Mouse (Mus musculus) embryonic facial prominence, embryonic 11.5 days (tissue): ENCODE data around the gene Ankle1. TPM values are rescaled to one million over a fixed set of nuclear protein-coding genes. Genes with fewer than 3 reads are reported as not detected.

ENCODE experiments used
- polyA plus RNA-seq: library from polyadenylated mRNA; unstranded; fragments of >200 nt; fragmentation: Nextera tagmentation; extraction: Ambion mirVana; gene quantifications from 2 replicates; pipeline ENCODE4 v1.2.1, GENCODE M21; 2014

Ankle1 gene
- polyA plus RNA-seq, 1 experiment from 2014 or later: 9.0 TPM

Other genes with a start within 250 kb of the Ankle1 start
- 15.1 and 17.5 TPM in 2 replicates for gene Myo9b, start 133.3 kb upstream of the Ankle1 start, polyA plus RNA-seq
- gene Haus8, start 133.1 kb upstream of the Ankle1 start, polyA plus RNA-seq: 62.1 and 64.4 TPM in 2 replicates
- gene Use1, start 39.2 kb upstream of the Ankle1 start, polyA plus RNA-seq: 78.0 and 81.0 TPM in 2 replicates
- gene Ocel1, start 34.7 kb upstream of the Ankle1 start, polyA plus RNA-seq: 2.1 and 2.2 TPM in 2 replicates
- gene Nr2f6, start 24.1 kb upstream of the Ankle1 start, polyA plus RNA-seq: 53.7 and 62.5 TPM in 2 replicates
- gene Ushbp1, start 10.2 kb upstream of the Ankle1 start, polyA plus RNA-seq: 2.9 and 4.3 TPM in 2 replicates
- gene Babam1, start 9.1 kb upstream of the Ankle1 start, polyA plus RNA-seq: 93.6 and 111 TPM in 2 replicates
- gene Abhd8, start 57.6 kb downstream of the Ankle1 start, polyA plus RNA-seq: 30.1 and 37.4 TPM in 2 replicates
- gene Mrpl34, start 58.9 kb downstream of the Ankle1 start, polyA plus RNA-seq: 180 and 185 TPM in 2 replicates
- gene Dda1, start 63.2 kb downstream of the Ankle1 start, polyA plus RNA-seq: 105 and 115 TPM in 2 replicates
- 3.1 and 3.2 TPM in 2 replicates for gene Ano8, start 80.0 kb downstream of the Ankle1 start, polyA plus RNA-seq
- 4.8 and 5.4 TPM in 2 replicates for gene Gtpbp3, start 82.1 kb downstream of the Ankle1 start, polyA plus RNA-seq
- gene Plvap, start 105.7 kb downstream of the Ankle1 start, polyA plus RNA-seq: 48.8 and 50.3 TPM in 2 replicates
- 0.15 and 0.31 TPM in 2 replicates for gene Ccdc194, start 119.7 kb downstream of the Ankle1 start, polyA plus RNA-seq
- 3.5 and 4.3 TPM in 2 replicates for gene Bst2, start 131.4 kb downstream of the Ankle1 start, polyA plus RNA-seq
- gene Mvb12a, start 136.9 kb downstream of the Ankle1 start, polyA plus RNA-seq: 53.4 and 62.2 TPM in 2 replicates
- 0.13 and 0.31 TPM in 2 replicates for gene Tmem221, start 152.9 kb downstream of the Ankle1 start, polyA plus RNA-seq
- gene Nxnl1, start 160.6 kb downstream of the Ankle1 start, polyA plus RNA-seq: 0.17 TPM in 1 of 2 replicates, not detected in the other
- 11.2 and 14.4 TPM in 2 replicates for gene Slc27a1, start 162.9 kb downstream of the Ankle1 start, polyA plus RNA-seq
- 231 and 237 TPM in 2 replicates for gene Pgls, start 186.2 kb downstream of the Ankle1 start, polyA plus RNA-seq
- gene Fam129c, start 191.6 kb downstream of the Ankle1 start, polyA plus RNA-seq: 2.6 and 2.7 TPM in 2 replicates
- 45.2 and 48.2 TPM in 2 replicates for gene Colgalt1, start 205.0 kb downstream of the Ankle1 start, polyA plus RNA-seq